Mouse (Mus musculus) heart, adult 2 months (tissue): Measurements from ENCODE around the gene Ly6g6f.

Experiments used
- CTCF ChIP-seq: fragments of 200-600 bp; IDR thresholded peaks from 2 replicates; pipeline ENCODE4 v1.8.1; 2022; ENCODE audit warnings: antibody characterized with exemption, mild to moderate bottlenecking, moderate library complexity
- EP300 ChIP-seq: fragments of 200-500 bp; IDR thresholded peaks from 2 replicates; pipeline ENCODE4 v1.6.1; 2011; ENCODE audit warnings: low read depth, low read length, control low read depth; ENCODE audit not compliant: insufficient read depth
- POLR2A ChIP-seq: fragments of 200-500 bp; IDR thresholded peaks from 2 replicates; pipeline ENCODE4 v1.6.1; 2011; ENCODE audit warnings: mild to moderate bottlenecking, low read depth, low read length, control low read depth; ENCODE audit not compliant: insufficient read depth

GRCm38 (mm10) chr17:35090166-35090932 lies 4.9 kb upstream of the Ly6g6f start:
- TF ChIP-seq EP300 (no peak), CTCF (no peak), POLR2A (no peak)
